Mouse (Mus musculus) midbrain, embryonic 14.5 days (tissue): ENCODE data around the gene Olfr287. TPM values are rescaled to one million over a fixed set of nuclear protein-coding genes. Genes with fewer than 3 reads are reported as not detected.

Experiments
- ATAC-seq: fragments of 200-750 bp; cut with Nextera tagmentation; 2 replicates; pipeline ENCODE4 v1.8.0; 2017; ENCODE audit warnings: moderate number of reproducible peaks, moderate library complexity; ENCODE audit not compliant: low FRiP score, low TSS enrichment
- DNase-seq: peaks from one replicate; pipeline ENCODE4 v3.0.0-alpha.2; 2015
- H3K27ac ChIP-seq: fragments of 300-500 bp; sonication (generic); replicated peaks from 2 replicates; pipeline ENCODE4 v1.5.1; 2014; ENCODE audit warnings: mild to moderate bottlenecking, low read depth, low read length, moderate library complexity
- H3K27me3 ChIP-seq: fragments of 300-500 bp; sonication (generic); 2 replicates; pipeline ENCODE4 v1.6.1; 2014; ENCODE audit warnings: low read length, control low read depth, mixed read lengths; ENCODE audit not compliant: control insufficient read depth, insufficient read depth
- H3K36me3 ChIP-seq: fragments of 300-500 bp; sonication (generic); 2 replicates; pipeline ENCODE4 v1.6.1; 2014; ENCODE audit warnings: low read length, control low read depth; ENCODE audit not compliant: control insufficient read depth, insufficient read depth
- H3K4me1 ChIP-seq: fragments of 300-500 bp; sonication (generic); 2 replicates; pipeline ENCODE4 v1.6.1; 2014; ENCODE audit warnings: mild to moderate bottlenecking, antibody characterized with exemption, low read length, control low read depth; ENCODE audit not compliant: control insufficient read depth, insufficient read depth
- H3K4me2 ChIP-seq: fragments of 300-500 bp; sonication (generic); 2 replicates; pipeline ENCODE4 v1.6.1; 2014; ENCODE audit warnings: mild to moderate bottlenecking, low read length, moderate library complexity
- H3K4me3 ChIP-seq: fragments of 300-500 bp; sonication (generic); replicated peaks from 2 replicates; pipeline ENCODE4 v1.5.1; 2014; ENCODE audit warnings: low read depth, low read length
- H3K9ac ChIP-seq: fragments of 300-500 bp; sonication (generic); replicated peaks from 2 replicates; pipeline ENCODE4 v1.6.1; 2014; ENCODE audit warnings: mild to moderate bottlenecking, low read length, moderate library complexity
- H3K9me3 ChIP-seq: fragments of 300-500 bp; sonication (generic); 2 replicates; pipeline ENCODE4 v1.6.1; 2016; ENCODE audit warnings: low read length, control low read depth, mixed read lengths; ENCODE audit not compliant: control insufficient read depth
- WGBS: fragments of 180-500 bp; shearing (Covaris S2); extraction: QIAGEN DNeasy Blood & Tissue Kit; methylation state at CpG from one replicate; pipeline ENCODE4 v1.1.7; 2014; 5-methylcytosine and 5-hydroxymethylcytosine counted together
- polyA plus RNA-seq: library from polyadenylated mRNA; unstranded; fragments of >200 nt; fragmentation: Nextera tagmentation; extraction: Ambion mirVana; gene quantifications from 2 replicates; pipeline ENCODE4 v1.2.1, GENCODE M21; 2014

The Olfr287 gene
- polyA plus RNA-seq, 1 experiment from 2014 or later, result 0.17 TPM

DNA sequence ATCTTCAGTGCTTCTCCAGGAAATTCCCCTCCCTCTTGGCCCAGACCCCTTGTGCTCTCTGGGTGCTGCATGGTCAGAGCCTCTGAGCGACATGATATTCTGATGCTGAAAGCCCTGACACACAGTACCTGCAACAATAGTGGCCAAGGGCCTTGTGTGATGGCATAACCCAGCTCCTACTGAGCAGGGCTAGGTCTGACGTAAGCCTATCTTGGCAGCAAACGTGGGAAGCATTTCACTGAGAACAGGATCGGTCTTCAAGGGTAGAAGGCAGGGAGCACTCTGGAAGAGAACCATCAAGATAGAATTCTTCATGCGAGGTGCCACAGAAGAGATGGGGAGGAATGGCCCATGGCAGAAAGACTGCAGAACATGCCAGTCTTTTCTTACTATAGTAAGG, 55.3 kb downstream of the Olfr287 start, which contains the start of gene Asb8:
Asb8 (minus strand) TSS at position 101 of the 400 bp plus-strand sequence.
- Histone ChIP-seq H3K27me3 (peaks cover 6% of the 10 kb centered on the region; the same call in 1 of the 2 replicates), H3K4me1 (peaks cover 22% of the 10 kb centered on the region), H3K9me3 (no peaks in the 10 kb centered on the region), H3K4me3 (0 out of 2 replicates have a peak within 1 kb of the TSS, but pooled peaks have one; percentile 59), H3K27ac (no peak within 1 kb of the TSS), H3K9ac (peak within 1 kb of the TSS; percentile 66; the same call in 1 of the 2 replicates), H3K36me3 (no peaks in the 10 kb centered on the region), H3K4me2 (peak within 1 kb of the TSS; percentile 81)
- WGBS, result 83% methylated on average over 5 of the region's 5 CpGs
- ATAC-seq, result no peak
- DNase-seq, result no peak

- H3K4me3 ChIP-seq, result no peak overlapping the region
- H3K4me1 ChIP-seq, result peaks cover 6% of the 10 kb centered on the region; the same call in 1 of the 2 replicates
- DNase-seq, result no peak
- H3K27me3 ChIP-seq, result no peaks in the 10 kb centered on the region
- 85% methylated on average over 4 of the region's 4 CpGs for WGBS
- H3K36me3 ChIP-seq, result no peaks in the 10 kb centered on the region
- no peak for ATAC-seq
- H3K4me2 ChIP-seq, result no peak overlapping the region
- H3K9ac ChIP-seq, result no peak overlapping the region
- no peak overlapping the region for H3K27ac ChIP-seq
- H3K9me3 ChIP-seq, result no peaks in the 10 kb centered on the region
These were observed 58.3 kb downstream of the Olfr287 start for GRCm38 (mm10) chr15:98162561-98162960.

DNA sequence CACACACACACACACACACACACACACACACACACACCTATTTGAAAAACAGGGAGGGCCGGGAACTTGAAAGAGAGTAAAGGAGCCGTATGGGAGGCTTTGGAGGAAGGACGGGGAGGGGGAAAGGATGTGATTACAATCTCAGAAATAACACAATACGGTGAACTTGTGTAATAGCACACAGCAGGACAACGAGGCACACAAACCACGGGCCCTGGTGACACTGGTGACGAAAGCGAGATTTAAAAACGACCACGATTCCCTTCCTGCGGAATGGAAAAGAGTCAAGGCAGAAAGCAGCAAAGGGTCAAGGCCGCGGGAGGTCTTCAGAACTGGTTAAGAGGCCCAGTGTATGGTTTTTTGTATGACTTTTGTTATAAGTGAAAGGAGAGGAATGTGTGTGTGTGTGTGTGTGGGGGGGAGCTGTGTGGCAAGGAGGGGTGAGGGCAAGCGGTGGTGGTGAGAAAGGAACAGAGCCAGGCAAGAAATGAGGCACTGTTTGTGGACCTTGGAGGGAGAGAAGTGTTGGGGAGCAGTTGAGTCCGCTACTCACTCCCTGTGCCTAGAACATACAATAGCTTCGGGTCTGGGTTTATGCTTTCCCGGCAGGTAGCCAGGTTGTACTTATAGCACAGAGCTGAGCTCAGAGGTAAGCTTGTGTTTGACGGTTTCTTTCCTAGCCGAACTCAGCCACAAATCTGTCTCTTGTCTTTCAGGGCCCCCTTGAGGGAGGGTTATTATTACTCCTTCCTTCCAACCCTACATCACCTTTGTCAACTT, 59.6 kb downstream of the Olfr287 start:
- Histone ChIP-seq H3K4me2 (no peak overlapping the region), H3K4me3 (no peak overlapping the region), H3K9me3 (no peaks in the 10 kb centered on the region), H3K9ac (no peak overlapping the region), H3K36me3 (no peaks in the 10 kb centered on the region), H3K4me1 (peaks cover 1% of the 10 kb centered on the region; the same call in 1 of the 2 replicates), H3K27ac (no peak overlapping the region), H3K27me3 (no peaks in the 10 kb centered on the region)
- ATAC-seq (no peak), DNase-seq (no peak)
- 61% methylated on average over 19 of the region's 19 CpGs for WGBS

DNA sequence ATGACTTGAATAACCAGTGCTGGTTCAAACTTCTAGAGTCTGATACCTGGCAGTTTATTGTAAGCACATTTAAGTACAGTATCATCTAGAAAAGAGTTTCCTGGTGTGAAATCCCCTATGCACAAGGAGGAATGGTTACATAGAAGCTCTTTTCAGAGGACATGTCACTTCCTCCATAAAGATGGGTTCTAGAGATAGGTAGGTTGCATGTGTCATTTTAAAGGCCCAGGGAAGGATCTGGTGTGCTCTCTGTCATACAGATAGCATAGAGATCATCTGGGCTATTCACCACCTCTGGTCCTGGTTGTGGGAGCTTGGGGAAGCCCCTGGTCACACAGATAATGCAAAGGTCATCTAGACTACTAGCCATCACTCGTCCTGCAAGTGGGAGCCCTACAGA, 63.6 kb downstream of the Olfr287 start:
- Histone ChIP-seq H3K36me3 (no peaks in the 10 kb centered on the region), H3K4me3 (no peak overlapping the region), H3K9me3 (no peaks in the 10 kb centered on the region), H3K4me1 (no peaks in the 10 kb centered on the region), H3K27ac (no peak overlapping the region), H3K9ac (no peak overlapping the region), H3K4me2 (no peak overlapping the region), H3K27me3 (no peaks in the 10 kb centered on the region)
- WGBS, result 75% methylated on average over 1 of the region's 1 CpGs
- ATAC-seq (no peak), DNase-seq (no peak)

Other genes with a start within 250 kb of the Olfr287 start
- 39.3 and 45.2 TPM in 2 replicates for gene Col2a1, start 216.4 kb downstream of the Olfr287 start, polyA plus RNA-seq
- 72.4 and 80.5 TPM in 2 replicates for gene Pfkm, start 128.5 kb downstream of the Olfr287 start, polyA plus RNA-seq
- 26.1 and 27.2 TPM in 2 replicates for gene Senp1, start 127.3 kb downstream of the Olfr287 start, polyA plus RNA-seq
- gene Asb8, start 55.4 kb downstream of the Olfr287 start, polyA plus RNA-seq, result 65.9 and 71.8 TPM in 2 replicates
- 98.5 and 102 TPM in 2 replicates for gene Ccdc184, start 53.9 kb downstream of the Olfr287 start, polyA plus RNA-seq
- gene Olfr288, start 25.5 kb downstream of the Olfr287 start, polyA plus RNA-seq, result not detected in 2 replicates
- gene Gm44579, start 79 bp downstream of the Olfr287 start, polyA plus RNA-seq, result not detected in 2 replicates
- not detected in 2 replicates for gene Olfr286, start 13.4 kb upstream of the Olfr287 start, polyA plus RNA-seq
- not detected in 2 replicates for gene H1fnt, start 36.2 kb upstream of the Olfr287 start, polyA plus RNA-seq
- gene Zfp641, start 75.1 kb upstream of the Olfr287 start, polyA plus RNA-seq, result 7.9 and 11.7 TPM in 2 replicates
- gene Olfr285, start 96.3 kb upstream of the Olfr287 start, polyA plus RNA-seq, result not detected in 2 replicates
- 0.40 TPM in 1 of 2 replicates, not detected in the other for gene Olfr284, start 119.9 kb upstream of the Olfr287 start, polyA plus RNA-seq
- gene Olfr283, start 159.9 kb upstream of the Olfr287 start, polyA plus RNA-seq, result not detected in 2 replicates
- not detected in 2 replicates for gene Olfr282, start 210.2 kb upstream of the Olfr287 start, polyA plus RNA-seq
- not detected in 2 replicates for gene Olfr281, start 231.5 kb upstream of the Olfr287 start, polyA plus RNA-seq
- gene OR5BS1P, start 248.8 kb upstream of the Olfr287 start, polyA plus RNA-seq, result not detected in 2 replicates